Mouse (Mus musculus) cerebellum, postnatal 14 days (tissue): ENCODE measurements around the gene H2afx.
"Not testable (repeated sequence)": the region's sequence is repeated elsewhere in the genome, so short reads cannot be mapped to it uniquely, and the experiment has no call there.

Experiments
- DNase-seq, 2 experiments: peaks; one replicate each; pipeline ENCODE4 v3.0.0; 2021; ENCODE audit warnings: mixed read lengths in 2 of 2

Gene H2afx

DNA sequence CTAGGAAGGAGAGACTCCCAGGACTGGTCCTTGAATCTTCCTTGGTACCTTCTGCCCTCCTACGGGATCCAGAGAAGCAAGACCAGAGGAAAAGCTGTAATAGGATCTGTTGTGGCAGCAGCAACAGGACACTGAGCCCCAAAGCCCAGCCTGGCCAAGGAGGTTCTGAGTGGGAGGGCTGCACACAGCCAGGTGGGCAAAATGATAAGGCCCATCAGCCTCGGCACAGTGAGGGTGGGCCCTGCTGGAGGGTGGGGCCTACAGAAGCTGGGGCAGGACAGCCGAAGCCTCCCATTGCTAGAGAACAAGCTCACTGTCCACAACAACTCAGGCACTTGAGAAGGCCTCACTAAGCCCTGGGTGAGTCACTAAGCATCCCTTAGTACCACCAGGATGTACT, 7.7 kb downstream of the H2afx start:
- no peak for DNase-seq

DNA sequence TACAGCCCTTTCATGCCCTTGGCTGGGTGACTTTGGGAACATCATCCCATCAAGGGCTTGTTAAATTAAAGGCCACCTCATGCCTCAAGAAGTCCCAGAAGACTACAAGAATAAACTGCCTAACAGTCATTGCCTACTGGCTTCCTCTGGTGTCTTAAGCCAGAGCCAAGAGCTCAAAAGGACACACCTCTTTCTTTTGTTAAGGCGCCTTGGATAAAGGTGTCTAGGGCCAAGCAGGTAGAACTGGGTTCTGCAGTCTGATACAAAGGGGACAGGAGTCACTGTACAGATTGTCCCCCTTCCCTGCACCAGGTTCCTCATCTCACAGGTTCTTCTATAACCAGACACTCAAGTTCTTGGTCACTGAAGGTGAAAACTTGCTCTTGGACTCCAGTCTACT, 8.1 kb downstream of the H2afx start:
- no peak for DNase-seq

DNA sequence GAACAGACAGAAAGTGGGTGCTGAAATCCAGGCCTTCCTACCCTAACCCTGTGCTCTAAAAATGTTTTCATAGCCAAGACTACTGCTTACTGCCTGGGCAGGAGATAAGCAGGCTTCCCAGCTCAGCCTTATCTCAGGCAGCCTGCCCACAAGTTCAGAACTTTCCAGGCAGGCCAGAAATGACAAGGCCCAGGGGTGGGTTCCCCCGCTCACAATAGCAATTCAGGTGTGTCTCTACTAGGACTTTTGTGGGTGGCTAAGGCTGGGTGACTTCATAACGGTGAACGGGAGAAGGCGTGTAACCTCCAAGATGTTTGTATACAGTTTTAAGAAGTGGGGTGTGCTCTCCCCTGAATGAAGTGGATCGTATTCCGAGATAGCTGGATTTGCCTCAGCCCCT, 8.8 kb downstream of the H2afx start:
- DNase-seq = peak in 1 of 2 experiments; percentile 30

DNA sequence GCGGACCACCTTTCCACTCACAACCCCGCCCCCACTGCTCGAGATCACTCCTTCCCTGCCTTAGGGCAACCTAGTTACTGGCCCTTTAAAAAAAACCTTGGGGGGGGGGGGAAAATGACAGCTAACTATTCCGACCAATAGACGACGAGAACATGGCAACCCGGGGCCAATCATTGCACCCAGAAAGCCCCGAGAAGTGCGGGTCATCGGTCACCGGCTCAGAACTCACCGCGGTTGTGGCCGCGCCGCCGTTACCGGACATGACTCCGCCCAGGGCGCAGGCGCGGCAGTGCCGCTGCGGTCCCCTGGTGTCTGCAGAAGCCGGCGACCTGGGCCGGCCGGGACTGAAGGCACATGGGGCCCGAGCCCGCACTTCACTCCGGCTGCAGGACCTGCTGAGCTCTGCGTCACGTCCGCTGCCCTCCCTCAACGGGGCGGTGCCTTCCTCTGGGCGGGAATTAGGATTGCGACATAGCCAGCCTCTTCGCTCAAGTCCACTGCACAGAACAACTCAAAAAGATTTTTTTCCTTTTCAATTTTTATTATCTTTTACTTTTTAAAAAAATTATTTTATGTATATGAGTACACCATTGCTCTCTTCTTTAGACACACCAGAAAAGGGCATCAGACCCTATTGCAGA, 9.4 kb downstream of the H2afx start, which contains the start of gene Hmbs:
TSS of gene Hmbs (minus strand) at position 448 of the 641 bp plus-strand sequence.
- DNase-seq = peak; percentile 86 to 91

DNA sequence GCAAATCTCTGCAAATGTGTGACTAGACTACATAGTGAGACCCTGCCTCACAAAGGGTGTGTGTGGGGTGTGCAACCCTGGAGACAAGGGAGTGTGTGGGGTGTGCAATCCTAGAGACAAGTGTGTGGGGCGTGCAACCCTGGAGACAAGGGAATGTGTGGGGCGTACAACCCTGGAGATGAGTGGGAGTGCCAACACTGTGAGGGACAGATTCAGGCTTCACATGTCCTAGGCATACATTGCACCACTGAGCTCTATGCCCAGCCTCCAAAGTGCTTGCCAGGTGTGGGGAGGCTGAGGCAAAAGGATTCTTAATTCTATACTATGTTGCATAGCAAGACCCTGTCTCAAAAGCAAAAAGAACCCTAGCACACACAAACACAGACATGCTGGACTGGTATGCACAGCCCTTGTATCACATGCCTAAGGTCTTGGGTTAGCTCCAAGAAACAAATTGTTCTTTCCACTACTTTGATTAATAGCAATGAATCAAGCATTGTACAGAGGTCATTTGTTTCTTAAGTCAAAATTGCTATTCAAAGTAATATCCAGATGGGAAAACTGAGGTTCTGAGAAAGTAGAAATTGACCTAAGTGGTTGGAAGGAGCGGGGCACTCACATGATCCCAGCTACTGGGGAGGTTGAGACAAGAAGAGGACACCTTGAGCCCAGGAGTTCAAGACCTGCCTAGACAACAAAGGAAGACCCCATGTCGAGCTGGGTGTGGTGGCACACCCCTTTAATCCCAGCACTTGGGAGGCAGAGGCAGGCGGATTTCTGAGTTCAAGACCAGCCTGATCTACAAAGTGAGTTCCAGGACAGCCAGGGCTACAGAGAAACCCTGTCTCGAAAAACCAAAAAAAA, 11.3 kb downstream of the H2afx start:
- no peak for DNase-seq

DNA sequence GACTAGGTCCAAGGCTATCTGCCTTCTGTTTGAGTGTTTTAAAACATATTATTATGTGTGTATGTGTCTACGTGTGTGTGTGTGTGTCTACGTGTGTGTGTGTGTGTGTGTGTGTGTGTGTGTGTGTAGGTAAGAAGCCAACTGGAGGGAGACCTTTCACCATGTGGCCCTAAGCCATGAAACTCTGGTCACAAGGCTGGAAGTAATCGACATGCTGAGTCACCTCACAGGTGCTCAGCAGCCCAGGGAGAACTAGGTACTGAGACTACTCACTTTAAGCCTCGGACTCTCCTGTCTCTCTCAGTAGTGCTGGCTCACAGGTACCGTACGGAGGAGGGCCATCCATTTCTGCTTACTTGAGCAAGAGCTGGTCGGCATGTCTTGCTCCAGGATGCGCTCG, 12.7 kb downstream of the H2afx start:
- DNase-seq = no peak

DNA sequence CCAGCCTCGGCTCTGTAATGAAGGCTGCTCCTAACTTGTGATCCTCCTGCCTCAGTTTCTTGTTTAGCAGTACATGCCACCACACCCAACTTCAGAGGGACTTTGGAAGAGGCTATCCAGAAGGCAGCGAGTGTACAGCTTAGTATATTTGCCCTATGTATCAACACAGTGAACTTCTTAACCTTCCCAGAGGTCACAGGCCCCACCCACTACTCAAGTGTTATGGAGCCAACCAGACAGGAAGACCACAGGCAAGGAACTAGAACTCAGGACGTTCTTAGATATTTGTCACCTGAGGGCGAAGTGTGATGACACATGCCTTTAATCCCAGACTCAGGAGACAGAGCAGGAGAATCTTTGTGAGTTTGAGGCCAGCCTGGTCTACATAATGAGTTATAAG, 13.1 kb downstream of the H2afx start:
- DNase-seq = no peak

DNA sequence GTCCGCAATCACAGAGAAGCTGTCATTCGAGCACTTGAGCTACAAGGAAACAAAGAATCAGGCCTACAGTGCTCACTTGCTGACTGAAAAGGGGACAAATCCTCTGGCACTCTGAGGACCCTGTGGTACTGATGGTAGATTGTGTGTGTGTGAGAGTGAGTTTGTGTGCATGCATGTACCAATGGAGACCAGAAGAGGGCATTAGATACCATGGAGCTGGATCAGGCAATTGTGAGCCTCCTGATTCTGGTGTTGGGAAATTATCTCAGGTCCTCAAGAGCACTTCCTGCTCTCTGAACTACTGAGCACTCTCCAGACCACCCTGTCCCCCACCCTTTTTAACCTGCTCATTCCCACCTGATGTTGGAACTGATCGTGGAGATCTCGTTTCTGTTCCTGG, 14.1 kb downstream of the H2afx start:
- DNase-seq = no peak

DNA sequence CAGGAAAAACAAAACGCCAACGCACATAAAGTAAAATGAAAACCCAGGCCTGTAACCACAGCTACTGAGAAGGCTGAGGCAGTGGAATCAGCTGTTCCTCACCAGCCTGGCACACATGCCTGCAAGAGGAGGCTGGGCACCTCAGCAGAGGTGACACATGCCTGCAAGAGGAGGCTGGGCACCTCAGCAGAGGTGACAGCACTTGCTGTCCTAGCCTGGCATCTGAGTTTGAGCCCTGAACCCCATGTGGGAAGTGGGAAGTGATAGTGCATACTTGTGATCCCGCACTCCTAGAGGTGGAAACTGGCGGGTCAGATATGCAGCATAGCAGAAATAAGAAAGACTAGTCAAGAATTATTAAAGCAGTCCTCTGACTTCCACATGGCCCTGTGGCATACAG, 16.9 kb downstream of the H2afx start:
- no peak for DNase-seq

DNA sequence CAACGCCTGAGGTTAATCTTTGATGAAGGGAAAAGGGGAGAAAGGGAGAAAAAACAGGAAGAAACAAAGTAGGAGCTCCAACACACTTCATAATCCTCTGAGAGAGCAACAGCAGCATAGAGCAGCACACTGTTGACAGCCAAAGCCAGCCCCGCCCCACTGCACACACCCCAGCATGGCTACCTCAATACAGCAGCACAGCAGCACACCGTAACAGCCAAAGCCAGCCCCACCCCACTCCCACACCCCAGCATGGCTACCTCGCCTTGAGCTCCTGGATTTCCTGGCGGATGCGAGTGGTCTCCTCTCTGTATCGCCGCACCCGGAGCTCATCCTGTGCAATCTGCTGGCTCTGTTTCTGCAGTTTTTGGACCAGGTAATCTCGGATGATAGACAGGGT, 17.8 kb downstream of the H2afx start:
- no peak for DNase-seq

DNA sequence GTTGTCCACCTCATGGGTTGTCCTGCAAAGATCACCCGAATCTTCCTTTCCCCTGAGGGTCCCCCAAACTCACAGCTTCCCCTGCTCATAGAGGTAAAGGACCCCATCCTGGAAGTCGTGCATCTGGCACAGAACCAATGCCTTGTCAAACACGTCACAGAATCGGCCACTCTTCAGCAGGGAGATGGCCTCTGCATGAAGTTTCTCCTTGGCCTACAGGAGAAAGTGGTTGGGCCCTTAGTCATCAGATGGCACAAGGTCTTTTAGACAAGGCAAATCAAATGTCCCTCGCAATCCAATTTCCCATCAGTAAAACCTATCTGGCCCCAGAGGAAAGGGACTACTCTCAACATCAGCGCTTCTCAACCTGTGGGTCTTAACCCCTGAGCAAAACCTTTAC, 18.6 kb downstream of the H2afx start:
- no peak for DNase-seq

DNA sequence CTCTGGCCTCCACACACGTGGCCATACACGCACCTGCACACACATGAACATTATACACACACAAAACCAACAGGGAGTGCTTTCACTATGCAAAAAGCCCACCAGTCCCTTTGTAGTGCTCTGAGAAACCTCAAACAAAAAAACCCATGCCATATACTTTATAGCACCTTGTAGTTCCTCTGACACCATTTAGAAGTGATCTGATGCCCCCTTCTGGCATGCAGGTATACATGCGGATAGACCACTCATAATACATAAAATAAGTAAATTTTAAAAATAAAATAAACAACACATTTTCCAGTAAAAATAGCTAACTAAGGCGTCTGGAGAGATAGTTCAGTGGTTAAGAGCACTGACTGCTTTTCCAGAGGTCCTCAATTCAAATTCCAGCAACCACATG, 22.7 kb downstream of the H2afx start:
- DNase-seq = peak; percentile 43 to 48

DNA sequence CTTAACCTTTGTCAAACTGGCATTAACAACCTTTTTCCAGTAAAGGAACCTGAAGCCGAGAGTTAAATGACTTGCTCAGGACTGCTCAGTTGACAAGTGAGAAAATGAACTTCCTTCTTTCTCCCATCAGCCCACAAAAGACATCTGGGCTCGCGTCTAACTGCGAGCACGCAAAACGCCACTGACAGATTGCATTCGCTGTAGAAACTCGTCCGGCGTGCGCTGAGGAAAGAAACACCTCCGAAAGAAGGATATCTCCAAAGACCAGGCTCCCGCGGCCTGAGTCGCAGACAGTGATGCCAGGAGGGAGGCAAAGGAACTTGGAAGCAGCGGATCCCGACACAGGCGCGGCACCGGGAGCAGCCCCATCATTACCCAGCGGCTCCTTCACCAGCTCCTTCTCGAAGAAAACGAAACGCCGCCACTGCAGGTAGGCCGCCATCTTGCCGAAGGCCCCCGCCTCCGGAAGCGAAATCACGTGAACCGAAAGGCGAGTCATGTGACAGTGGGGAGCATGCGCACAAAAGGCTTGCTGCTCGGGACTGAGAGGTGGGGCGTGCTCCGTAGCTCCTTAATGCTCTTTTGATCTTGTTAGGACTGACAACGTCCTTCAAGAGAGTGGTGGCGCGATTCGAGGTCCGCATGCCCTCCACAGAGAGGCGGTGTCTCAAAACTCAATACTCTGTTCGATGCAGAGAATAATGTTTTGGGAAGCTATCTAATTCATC, 26.9 kb downstream of the H2afx start, which contains the start of gene Vps11:
TSS of gene Vps11 (minus strand) at position 481 of the 728 bp plus-strand sequence.
- DNase-seq = peak; percentile 96 to 98

DNA sequence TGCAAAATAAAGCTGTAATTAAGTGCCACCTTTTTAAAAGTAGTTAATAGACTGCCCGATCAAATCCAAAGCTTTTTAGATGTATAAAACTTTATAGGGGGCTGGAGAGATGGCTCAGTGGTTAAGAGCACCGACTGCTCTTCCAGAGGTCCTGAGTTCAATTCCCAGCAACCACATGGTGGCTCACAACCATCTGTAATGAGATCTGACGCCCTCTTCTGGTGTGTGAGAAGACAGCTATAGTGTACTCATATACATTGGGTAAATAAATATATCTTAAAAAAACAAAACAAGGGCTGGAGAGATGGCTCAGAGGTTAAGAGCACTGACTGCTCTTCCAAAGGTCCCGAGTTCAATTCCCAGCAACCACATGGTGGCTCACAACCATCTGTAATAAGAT, 27.4 kb downstream of the H2afx start:
- not testable (repeated sequence) for DNase-seq

DNA sequence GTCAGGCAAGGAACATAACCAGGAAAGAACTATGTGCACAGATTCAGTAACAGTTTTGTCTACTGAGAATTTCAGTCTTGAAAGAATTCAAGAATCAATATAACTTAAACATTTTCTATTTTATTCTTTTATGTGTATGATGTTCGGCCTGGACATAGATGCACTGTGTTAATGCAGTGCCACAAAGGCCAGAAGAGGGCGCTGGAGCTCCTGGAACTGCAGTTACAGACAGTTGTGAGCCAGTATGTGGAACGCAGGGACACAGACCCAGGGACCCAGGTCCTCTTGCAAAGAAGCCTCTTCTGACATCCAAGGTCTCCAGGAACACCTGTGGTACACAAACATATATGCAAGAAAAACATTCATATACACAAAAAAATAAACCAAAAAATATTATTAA, 30.0 kb downstream of the H2afx start:
- DNase-seq = peak in 1 of 2 experiments; percentile 47

DNA sequence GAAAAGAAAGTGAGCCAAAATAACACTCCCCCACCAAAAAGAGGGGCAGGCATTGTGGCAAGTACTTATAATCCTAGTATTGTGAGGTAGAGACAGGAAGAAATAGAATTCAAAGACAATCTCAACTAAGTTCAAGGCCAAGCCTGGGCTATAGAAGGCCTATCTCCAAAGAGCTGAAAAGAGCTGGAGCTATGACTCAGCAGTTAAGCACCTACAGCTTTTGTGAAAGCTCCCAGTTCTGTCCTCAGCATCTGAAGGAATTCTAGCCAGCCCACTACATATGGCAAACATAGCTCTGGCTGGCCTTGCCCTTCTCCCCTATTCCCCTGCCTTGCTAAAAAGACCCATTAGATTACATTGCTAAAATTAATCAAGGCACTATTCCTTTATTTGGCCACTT, 38.9 kb downstream of the H2afx start:
- DNase-seq = no peak

DNA sequence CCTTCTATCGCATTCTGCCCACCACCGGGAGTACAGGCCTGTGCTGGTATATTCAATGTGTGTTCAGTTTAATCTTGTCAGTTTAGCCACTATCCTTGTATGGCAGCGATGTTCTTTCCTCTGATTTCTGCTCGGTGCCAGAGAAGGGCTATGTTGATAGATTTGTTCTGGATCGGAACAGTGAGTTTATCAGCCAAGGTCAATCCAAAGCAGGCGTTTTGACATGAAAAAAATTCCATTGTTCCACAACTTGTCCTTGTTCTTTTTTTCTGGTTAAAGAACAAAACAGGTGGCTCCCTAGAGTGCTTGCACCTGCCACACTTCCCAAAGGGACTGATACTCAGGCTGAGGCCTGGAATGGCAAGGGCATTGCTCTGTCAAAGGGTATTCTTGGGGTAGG, 41.6 kb downstream of the H2afx start:
- no peak for DNase-seq

DNA sequence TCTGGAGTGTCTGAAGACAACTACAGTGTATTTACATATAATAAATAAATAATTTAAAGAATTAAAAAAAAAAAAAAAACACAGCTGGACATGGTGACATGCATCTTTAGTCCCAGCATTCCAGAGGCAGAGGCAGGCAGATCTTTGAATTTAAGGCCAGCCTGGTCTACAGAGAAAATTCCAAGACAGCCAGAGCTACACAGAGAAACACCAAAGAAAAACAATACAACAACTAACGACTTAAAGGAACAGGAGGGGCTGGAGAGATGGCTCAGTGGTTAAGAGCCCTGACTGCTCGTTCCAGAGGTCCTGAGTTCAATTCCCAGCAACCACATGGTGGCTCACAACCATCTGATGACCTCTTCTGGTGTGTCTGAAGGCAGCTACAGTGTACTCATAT, 42.8 kb downstream of the H2afx start:
- not testable (repeated sequence) for DNase-seq

DNA sequence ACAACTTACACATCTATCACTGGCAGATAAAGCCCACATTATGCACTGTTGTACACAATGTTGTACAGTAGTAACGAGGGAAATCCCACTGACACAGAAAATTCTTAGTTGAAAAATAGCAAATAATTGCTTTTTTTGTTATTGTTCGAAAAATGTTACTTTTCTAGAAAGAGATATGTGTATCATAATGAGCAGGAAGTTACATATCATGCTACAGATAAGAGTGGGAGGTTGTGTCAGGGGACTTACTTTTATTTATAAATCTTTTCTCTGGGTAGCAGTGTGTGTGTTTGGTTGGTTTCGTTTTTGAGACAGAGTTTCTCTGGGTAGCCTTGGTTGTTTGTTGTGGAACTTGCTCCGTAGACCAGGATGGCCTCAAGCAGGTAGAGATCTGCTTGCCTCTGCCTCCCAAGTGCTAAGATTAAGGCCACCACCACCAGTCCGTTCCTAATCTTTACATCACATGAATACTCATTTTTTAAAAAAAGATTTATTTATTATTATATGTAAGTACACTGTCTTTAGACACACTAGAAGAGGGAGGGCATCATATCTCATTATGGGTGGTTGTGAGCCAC, 43.7 kb downstream of the H2afx start:
- DNase-seq = no peak

DNA sequence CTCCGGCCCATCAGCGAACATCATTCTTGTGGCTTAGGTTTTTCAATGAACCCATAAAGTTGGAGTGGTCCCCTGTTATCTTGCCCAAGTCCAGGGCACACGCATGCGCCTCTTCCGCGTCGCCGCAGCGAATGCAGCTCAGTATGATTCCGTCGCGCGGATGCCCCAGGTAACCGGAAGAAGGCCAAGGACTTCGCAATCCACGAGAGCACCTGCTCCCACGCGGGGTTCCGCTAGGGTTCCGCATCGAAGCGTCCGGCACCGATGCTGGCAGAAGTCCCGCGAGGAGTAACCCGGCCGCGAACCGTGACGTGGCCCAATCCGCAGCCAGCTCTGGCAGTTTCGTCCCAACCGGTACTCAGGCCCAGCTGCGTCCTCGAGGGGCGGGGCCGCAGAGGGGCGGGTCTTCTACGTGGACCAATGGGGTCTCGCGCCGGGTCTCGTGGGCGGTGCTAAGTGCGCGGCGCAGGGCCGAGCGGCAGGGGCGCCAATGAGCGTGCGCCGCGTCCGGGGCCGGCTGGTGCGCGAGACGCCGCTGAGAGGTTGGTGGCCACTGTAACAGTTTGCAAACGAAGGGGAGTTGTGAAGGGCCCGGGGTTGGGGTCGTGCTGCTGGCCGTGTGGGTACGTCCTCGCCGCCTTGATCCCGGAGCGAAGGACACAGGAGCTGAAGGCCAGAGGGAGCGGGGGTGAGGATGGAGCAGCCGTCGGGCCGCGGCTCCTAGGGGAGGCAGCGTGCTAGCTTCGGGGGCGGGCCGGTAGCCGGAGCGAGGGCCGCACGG, 44.8 kb downstream of the H2afx start, which contains the start of gene Hyou1:
TSS of gene Hyou1 (plus strand) at position 437 of the 781 bp plus-strand sequence.
- peak; percentile 100 for DNase-seq

DNA sequence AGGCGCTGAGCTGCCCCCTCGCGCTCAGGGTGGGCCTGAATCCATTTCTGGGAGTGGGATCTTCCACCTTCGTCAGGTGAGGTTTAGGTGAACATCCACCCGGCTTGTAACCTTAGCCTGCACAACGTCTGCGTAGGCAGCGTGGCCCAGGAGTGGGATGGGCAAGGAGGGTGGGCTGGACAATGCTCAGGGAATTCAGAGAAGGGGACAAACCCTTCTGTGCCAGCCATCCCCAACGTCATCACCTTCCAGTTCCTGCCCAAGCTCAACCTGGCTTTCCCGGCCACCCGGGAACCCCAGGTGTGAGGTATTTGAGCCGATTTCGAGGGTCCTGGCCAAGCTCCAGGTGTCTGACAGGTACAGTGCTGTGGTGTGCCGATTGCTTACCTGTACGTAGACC, 45.4 kb downstream of the H2afx start:
- DNase-seq = peak; percentile 38 to 61

DNA sequence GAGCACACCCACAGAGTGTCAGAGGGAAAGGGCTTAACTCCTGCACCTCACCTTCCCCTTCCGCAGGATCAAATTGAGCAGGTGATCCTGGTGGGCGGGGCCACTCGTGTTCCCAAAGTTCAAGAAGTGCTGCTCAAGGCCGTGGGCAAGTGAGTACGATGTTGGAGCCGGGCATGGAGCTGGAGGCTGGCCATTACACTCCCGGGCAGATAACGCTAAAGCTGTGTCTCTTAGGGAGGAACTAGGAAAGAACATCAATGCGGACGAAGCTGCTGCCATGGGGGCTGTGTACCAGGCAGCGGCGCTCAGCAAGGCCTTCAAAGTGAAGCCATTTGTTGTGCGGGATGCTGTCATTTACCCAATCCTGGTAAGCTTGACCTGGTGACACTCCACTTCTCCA, 50.1 kb downstream of the H2afx start:
- DNase-seq = no peak
